Mouse (Mus musculus) brown adipose tissue, adult 24 weeks (tissue): ENCODE results near the gene H3f3b. TPM values are rescaled to one million over a fixed set of nuclear protein-coding genes. Genes with fewer than 3 reads are reported as not detected.

ENCODE experiments used
- H3K27ac ChIP-seq: fragments of 200-500 bp; replicated peaks from 2 replicates; pipeline ENCODE4 v1.5.1; 2012; ENCODE audit warnings: low read depth, mild to moderate bottlenecking, low read length
- H3K4me1 ChIP-seq: fragments of 200-500 bp; 2 replicates; pipeline ENCODE4 v1.6.1; 2012; ENCODE audit warnings: low read length, mixed read lengths; ENCODE audit not compliant: control insufficient read depth, insufficient read depth, insufficient read length
- H3K4me3 ChIP-seq: fragments of 200-500 bp; 2 replicates; pipeline ENCODE4 v1.5.1; 2012; ENCODE audit warnings: low read depth, mild to moderate bottlenecking, low read length, moderate library complexity; ENCODE audit not compliant: insufficient read depth
- polyA plus RNA-seq: library from polyadenylated mRNA; stranded (reverse); fragments of >200 nt; gene quantifications from 2 replicates; pipeline ENCODE4 v1.2.4, GENCODE M21; 2012; ENCODE audit not compliant: missing spikeins, insufficient read depth, insufficient read length

Gene H3f3b
- polyA plus RNA-seq, result 85.7 and 112 TPM in 2 replicates

- H3K27ac ChIP-seq, result 0 out of 2 replicates have a peak within 1 kb of the TSS, but pooled peaks have one; percentile 61
Measured at GRCm38 (mm10) chr11:116027756-116028155, at the start of gene H3f3b. Gene H3f3b (minus strand): TSS chr11:116027962.

DNA sequence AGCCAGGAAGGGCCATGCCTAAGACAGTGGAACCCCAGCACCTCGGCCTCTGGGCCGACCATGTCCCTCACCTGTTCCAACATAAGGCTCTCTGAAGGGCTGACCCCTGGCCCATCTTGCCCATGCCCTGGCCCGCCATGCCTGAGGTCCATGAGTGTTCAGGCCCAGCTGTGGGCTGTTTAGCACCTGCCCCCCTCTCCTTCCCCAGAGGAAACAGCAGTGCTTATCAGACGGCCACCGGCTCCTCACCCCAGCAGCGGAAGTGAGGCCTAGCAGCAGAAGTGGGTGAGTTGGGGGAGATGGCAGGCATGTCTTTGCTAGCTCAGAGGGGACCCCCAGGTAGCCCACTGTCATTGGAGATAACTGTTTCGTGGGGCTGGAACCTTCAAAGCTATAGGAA, 49.1 kb upstream of the H3f3b start:
- Histone ChIP-seq H3K4me1 (no peaks in the 10 kb centered on the region), H3K4me3 (peak overlapping the region; percentile 38; the same call in 1 of the 2 replicates), H3K27ac (no peak overlapping the region)

More at GRCm38 (mm10) chr11:116027756-116028155, at the start of gene H3f3b:
- Histone ChIP-seq H3K4me1 (peaks cover 3% of the 10 kb centered on the region; the same call in 1 of the 2 replicates), H3K4me3 (no peak within 1 kb of the TSS)

DNA sequence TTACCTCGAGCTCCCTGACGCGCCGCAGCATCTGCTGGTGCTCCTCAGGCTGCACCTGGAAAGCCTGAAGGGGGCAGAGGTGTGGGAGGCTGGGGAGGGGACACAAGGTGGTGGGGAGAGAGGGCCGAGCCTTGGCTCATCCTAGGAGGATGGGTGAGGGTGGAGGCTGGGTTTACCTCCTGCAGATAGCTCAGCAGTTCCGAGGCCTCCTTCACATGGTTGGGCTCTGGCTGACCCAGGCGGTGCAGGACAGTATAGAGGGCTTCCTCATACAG, 48.4 kb upstream of the H3f3b start:
- H3K4me3 ChIP-seq, result no peak overlapping the region
- H3K4me1 ChIP-seq, result no peaks in the 10 kb centered on the region
- H3K27ac ChIP-seq, result no peak overlapping the region

GRCm38 (mm10) chr11:116075539-116076265, 47.9 kb upstream of the H3f3b start:
- Histone ChIP-seq H3K27ac (no peak overlapping the region), H3K4me3 (no peak overlapping the region), H3K4me1 (no peaks in the 10 kb centered on the region)

DNA sequence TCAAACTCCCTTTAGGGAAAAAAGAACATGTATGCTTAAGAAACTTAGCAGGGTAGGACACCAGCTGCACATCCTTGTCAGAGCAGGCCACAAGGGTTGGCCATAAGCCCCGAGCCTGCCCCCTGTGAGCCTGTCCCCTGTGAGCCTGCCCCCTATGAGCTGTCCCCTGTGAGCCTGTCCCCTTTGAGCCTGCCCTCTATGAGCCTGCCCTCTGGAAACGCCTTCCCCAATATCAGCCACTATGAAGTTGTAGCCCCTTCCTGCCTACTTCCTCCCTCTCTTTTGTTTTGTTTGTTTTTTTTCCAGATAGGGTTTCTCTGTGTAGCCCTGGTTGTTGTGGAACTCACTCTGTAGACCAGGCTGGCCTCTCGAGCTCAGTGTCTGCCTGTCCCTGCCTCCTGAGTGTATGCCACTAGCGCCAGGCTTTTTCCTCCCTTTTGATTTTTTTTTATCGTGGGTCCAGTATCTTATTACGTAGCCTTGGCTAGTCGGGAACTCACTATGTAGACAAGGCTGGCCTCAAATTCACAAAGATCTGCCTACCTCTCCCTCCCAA, 46.8 kb upstream of the H3f3b start:
- Histone ChIP-seq H3K4me3 (no peak overlapping the region), H3K27ac (no peak overlapping the region), H3K4me1 (no peaks in the 10 kb centered on the region)

GRCm38 (mm10) chr11:116072608-116073007, 44.8 kb upstream of the H3f3b start:
- no peak overlapping the region for H3K27ac ChIP-seq
- no peak overlapping the region for H3K4me3 ChIP-seq
- H3K4me1 ChIP-seq, result no peaks in the 10 kb centered on the region

- Histone ChIP-seq H3K27ac (no peak overlapping the region), H3K4me3 (no peak overlapping the region), H3K4me1 (no peaks in the 10 kb centered on the region)
Measured at GRCm38 (mm10) chr11:116071510-116071909, 43.7 kb upstream of the H3f3b start.

GRCm38 (mm10) chr11:116065345-116065744, 37.6 kb upstream of the H3f3b start:
- no peak overlapping the region for H3K27ac ChIP-seq
- H3K4me1 ChIP-seq, result no peaks in the 10 kb centered on the region
- no peak overlapping the region for H3K4me3 ChIP-seq

- Histone ChIP-seq H3K27ac (no peak overlapping the region), H3K4me3 (no peak overlapping the region), H3K4me1 (no peaks in the 10 kb centered on the region)
Measured at GRCm38 (mm10) chr11:116064187-116064867, 36.6 kb upstream of the H3f3b start.

DNA sequence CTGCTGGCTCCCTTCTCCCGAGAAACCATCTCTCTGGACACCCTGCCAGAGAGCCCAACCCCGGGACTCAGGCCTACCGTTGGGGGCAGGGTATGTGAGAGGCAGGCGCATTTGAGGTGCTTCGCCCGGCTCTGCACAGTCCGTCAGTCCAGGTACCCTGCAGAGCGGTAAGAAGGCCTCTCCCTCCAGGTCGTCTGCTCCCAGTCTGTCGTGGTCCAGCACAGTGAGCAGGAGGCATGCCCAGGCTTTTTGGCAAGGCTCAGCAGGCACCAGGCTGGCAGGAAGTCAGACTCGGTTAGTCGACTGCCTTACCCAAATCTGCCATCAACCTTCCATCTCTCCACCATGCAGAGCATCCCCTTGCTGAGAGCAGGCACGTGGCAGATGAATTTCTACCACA, 35.8 kb upstream of the H3f3b start:
- H3K4me3 ChIP-seq, result no peak overlapping the region
- H3K4me1 ChIP-seq, result no peaks in the 10 kb centered on the region

DNA sequence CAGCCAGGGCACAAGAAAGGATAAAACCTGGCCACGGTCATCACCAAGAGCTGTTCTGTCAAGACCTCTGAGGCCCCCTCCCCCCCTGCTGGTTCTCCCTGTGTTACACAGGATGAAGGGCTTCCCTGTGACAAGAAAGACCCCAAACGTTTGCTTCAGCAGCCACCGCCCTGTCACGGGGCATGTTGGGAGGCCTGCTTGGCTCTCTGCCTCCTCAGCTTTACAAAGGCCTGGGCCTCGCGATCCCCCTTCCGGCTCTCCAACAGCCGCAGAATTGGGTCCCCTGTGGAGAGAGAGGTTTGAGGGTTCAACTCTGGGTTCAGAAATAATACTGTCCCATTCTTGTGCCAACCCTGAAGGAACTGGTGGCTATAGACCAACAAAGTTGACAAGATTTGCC, 34.8 kb upstream of the H3f3b start:
- no peak overlapping the region for H3K4me3 ChIP-seq
- H3K27ac ChIP-seq, result no peak overlapping the region
- no peaks in the 10 kb centered on the region for H3K4me1 ChIP-seq

More for the DNA sequence above, 35.8 kb upstream of the H3f3b start:
- H3K27ac ChIP-seq, result no peak overlapping the region

DNA sequence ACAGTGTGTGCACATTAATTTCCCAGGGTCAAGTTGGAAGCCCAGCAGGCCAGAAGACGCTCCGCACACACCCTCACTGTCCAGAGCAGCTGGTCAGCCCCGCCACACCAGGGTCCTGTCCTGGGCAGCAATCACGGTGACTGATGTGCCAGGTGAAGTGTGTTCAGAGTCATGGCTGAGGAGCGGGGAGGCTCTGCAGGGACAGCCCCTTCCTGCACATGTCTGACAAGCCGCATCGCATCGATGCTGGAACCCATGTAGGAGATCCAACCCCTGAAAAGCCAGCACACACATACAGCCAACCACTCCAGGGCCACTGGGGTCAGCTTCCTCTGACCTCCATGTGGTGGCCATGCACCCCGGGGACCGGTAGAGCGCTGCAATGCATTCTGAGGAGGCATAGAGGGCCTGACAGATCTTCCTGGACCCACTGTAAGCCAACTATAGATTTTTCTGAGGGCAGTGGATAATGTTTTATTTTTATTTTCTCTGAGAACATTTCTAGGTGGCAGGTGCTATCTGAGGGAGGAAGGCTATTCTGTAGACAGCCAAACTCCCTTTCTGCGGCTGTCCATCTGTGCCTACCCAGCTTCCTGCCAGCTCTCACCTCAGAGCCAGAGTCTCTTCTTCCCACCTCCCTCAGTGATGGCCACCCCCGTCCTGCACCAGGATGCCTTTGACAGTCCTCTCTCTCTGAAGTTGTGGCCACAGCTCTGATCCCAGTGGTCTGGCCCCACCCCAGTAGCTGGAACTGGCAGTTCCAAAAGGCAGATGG, 34.1 kb upstream of the H3f3b start:
- Histone ChIP-seq H3K27ac (no peak overlapping the region), H3K4me3 (no peak overlapping the region), H3K4me1 (no peaks in the 10 kb centered on the region)

DNA sequence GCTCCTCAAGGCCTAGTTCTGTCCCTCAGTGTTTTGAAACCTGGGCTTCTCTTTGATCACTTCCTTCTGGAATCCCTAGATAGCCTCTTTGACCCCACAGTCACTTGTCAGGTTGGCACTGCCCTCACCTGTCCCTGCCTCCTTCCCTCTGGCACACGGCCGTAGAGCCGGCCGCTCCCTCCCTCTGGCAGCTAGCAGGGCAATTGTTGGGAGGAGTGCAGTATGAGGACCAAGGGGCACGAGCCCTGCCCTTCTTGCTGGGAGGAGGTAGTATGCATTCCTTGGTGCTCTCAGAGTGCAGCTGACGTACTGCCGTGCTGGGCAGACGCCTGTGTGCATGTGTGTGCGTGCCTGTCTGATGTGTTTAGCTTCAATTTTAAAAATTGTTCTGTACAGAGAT, 32.8 kb upstream of the H3f3b start:
- H3K4me3 ChIP-seq, result no peak overlapping the region
- H3K4me1 ChIP-seq, result no peaks in the 10 kb centered on the region
- no peak overlapping the region for H3K27ac ChIP-seq

DNA sequence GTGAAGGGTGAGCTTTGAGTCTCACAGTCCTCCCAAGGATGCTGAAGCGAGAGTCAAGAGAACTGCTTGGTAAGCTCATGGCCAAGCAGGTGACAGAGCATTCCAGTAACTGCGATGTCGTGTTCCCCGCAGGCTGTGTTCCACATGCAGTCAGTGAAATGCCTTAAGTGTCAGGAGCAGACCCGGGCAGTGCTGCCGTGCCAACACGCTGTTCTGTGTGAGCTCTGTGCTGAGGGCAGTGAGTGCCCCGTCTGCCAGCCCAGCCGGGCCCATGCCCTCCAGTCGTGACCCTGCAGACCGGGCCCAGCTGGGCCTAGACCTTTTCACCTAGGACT, 31.9 kb upstream of the H3f3b start:
- H3K4me3 ChIP-seq, result no peak overlapping the region
- no peak overlapping the region for H3K27ac ChIP-seq
- no peaks in the 10 kb centered on the region for H3K4me1 ChIP-seq
